Mouse (Mus musculus): ENCODE results near the gene Smim4.

The Smim4 gene

DNA sequence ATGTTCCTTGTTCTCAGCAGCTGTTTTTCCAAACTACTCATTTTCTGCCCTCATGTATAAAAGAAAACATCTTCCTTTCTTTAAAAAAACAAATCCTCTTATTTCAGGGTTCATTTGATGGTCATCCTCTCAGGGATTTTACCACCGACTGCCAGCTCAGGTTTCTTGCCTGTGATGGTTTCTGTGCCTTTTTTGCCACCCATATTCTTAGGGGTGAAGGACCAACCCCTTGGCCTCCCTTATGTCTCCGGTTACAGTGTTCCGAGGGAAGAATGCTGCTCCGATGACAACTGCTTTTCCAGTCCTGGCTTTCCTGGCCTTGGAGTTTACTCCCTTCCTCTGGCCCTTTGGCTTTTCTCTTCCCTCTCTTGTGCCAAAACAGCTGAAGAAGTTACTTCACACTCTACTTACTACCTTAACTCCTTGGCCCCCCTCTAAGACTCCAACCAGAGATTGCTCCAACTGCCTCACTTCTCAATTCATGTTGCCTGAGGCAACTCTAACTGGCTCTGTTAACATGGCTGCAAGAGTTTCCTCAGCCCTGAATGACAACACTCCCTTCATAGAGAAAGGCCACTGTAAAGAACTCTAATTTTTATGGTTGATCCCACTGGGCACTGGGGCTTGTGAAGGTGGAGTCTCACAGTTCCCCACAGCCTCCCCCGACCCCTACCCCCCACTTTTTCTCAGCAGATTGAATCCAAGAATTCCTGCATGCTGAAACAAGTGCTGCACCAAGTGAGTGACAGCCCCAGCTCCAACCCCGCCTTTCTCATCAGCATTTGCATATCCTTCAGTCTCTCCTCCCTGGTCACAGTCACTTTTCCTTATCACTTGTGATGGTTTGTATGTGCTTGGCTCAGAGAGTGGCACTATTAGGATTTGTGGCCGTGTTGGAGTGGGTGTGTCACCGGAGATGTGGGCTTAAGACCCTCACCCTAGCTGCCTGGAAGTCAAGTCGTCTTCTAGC, 3.4 kb downstream of the Smim4 start:
- DNase-seq (ENCODE audit: low spot score in 2 of 2), result no peak

DNA sequence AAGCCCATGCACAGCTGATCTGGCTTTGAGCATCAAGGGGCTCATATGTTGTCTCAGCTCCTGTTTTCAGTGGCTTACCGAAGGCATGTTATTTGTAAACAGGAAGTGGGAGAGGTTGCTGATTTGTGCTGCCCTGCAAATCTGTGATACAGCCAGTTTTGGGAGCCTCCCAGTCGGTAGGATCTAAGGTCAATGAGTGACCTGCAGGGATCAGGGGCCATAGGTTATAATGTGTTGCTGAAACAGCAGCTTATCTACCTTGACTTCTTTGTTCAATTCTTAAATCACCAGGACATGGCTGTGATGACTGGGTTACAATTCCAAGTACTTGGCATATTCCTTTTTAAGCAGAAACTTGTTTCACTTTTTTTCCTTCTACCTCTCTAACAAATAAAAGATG, 13.2 kb downstream of the Smim4 start:
- no peak for DNase-seq (ENCODE audit: low spot score in 2 of 2)

GRCm38 (mm10) chr14:31114011-31114410, 14.7 kb downstream of the Smim4 start:
- no peak for DNase-seq (ENCODE audit: low spot score in 2 of 2)

- DNase-seq (ENCODE audit: low spot score in 2 of 2), result no peak
These were observed 16.6 kb downstream of the Smim4 start for GRCm38 (mm10) chr14:31112187-31112586.

DNA sequence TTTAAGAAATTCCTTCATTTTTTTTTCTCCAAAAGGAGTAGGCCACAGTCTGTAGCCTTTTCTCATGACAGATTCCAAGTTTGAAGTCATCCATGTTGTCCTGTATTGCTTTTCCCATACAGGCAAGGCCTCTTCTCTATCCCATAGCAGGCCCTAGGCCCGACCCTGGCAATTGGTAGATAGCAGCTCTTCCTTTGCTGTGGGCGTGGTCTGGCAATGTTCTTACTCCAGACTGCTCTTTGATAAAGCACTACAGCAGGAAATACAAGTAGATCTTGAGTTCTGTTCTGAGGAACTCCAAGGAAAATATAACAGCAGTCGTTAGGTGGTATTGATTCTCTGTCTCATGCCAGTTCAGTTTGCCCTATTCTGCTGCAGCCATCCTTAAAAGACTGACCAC, 18.1 kb downstream of the Smim4 start:
- no peak for DNase-seq (ENCODE audit: low spot score in 2 of 2)

DNA sequence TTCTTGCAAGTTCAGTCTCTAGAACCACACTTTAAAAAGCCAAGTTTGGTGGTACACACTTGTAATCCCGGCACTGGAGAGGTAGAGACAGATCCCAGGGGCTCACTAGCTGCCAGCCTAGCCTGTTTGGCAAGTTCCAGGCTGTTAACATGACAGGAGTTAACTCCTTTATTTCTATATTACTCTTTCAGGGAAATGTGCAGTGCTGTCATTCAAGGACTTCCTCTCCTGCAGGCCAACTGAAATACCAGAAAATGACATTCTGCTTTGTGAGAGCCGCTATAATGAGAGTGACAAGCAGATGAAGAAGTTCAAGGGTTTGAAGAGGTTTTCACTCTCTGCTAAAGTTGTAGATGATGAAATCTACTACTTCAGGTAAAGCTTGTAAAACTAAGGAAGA, 23.6 kb downstream of the Smim4 start:
- DNase-seq (ENCODE audit: low spot score in 2 of 2), result no peak

DNA sequence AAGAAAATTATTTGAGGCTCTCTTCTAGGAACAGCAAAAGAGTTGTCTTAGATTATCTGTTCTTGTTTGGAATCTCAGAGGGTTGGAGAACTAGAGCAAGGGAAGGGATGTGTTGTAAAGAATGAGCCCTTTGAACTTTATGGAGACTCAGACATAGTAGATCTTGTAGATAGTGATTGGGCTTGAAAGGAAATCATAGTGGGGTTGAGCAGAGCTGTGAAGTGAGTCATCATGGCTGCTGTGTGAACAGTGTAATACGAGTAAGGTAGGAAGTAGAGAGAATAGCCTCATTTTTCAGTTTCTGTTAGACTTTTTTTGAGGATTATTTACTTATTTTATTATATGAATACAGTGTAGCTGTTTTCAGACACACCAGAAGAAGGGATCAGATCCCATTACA, 38.8 kb downstream of the Smim4 start:
- DNase-seq (ENCODE audit: low spot score in 2 of 2), result no peak

- no peak for DNase-seq (ENCODE audit: low spot score in 2 of 2)
These were observed 40.2 kb downstream of the Smim4 start for GRCm38 (mm10) chr14:31088515-31088914.

- no peak for DNase-seq (ENCODE audit: low spot score in 2 of 2)
These were observed 41.3 kb downstream of the Smim4 start for GRCm38 (mm10) chr14:31087433-31087832.

GRCm38 (mm10) chr14:31081147-31081546, 47.6 kb downstream of the Smim4 start:
- no peak for DNase-seq (ENCODE audit: low spot score in 2 of 2)

DNA sequence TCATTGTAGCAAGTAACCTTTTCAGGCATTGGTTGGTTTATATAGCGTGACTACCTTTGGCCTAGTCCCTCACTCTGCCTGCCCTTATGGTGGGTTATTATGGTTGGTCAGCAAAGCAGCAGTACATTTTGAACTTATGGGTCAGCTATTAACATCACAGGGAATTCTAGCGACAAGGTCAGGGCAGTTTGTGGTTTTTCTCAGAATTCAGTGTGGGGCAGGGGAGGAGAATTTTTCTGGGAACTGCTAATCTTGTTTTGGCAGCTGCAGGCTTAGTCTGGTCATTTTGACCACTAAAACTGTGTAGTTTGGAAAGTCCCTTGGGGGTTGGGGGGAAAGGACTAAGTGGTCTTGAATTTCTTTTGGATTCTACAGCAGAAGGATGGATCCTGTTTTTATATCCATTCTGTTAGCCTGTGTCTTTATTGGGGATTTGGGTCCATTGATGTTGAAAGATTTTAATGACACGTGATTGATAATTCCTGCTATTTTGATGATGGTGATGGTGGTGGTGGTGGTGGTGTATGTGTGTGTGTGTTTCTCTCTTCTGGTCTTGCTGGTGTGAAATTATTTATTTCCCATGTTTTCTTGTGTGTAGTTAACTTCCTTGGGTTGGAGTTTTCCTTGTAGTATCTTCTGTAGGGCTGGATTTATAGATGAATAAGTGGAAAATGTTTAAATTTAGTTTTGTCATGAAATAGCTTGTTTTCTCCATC, 49.3 kb downstream of the Smim4 start:
- no peak for DNase-seq (ENCODE audit: low spot score in 2 of 2)

DNA sequence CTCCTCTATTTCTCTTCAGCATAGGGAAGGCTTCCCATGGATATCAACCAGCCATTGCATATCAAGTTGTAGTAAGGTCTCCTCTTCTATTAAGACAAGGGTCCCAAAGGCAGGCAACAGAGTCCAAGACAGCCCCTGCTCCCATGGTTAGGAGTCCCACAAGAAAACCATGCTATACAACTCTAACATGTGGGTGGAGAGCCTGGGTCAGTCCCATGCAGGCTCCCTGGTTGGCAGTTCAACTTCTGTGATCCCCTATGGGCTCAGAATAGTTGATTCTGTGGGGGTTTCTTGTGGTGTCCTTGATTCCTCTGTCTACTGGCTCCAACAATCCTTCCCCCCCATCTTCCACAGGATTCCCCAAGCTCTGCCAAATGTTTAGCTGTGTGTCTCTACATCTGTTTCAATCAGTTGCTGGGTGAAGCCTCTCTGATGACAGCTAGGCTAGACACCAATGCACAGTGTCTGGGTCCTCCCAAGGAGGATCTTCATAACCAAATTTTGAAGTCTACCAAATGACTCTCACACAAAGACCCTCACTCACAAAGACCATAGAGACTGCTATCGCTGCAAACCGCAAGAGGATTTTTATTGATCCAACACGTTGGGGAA, 50.1 kb downstream of the Smim4 start:
- no peak for DNase-seq (ENCODE audit: low spot score in 2 of 2)

DNA sequence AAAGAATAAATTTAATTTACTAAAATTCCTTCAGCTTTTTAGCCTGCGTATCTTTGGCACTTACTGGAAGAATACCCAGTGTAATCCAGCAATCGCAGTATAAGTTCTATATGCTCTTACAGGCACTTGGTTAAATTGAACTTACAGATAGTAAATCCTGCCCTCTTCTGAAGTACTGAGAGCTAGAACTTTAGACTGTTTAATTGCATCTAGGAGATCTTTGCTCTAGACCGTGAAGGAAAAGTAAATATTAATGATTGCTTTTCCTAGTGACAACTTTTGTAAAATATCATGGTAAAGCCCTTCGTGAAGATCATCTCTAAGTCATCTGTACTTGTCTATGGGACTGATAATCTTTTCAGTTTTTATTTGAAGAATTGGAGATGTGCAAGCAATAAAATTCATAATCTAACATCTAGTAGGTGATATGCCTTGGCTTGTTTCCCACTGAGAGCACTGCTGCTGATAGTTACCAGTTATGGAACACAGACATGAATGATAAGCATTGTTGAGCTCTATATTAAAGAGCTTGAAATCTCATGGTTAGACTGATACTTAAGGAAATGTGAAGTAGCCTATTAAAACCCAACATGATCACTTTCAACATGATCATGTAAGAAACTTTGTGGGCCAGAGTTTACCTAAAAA, 59.5 kb downstream of the Smim4 start:
- DNase-seq (ENCODE audit: low spot score in 2 of 2), result no peak

DNA sequence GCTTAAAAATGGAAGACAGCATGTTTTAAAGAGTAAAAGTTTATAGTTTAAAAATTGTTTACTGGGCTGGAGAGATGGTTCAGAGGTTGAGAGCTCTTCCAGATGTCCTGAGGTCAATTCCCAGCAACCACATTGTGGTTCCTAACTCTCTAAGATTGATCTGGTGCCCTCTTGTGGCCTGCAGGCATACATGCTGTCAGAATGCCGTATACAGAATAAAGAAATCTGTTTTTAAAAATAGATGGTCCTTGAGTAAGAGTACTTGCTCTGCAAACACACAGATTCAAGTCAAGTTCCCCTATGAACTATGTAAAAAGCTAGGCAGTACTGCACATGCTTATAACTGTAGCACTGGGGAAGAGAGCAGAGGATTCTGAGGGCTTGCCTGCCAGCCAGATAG, 66.5 kb downstream of the Smim4 start:
- DNase-seq (ENCODE audit: low spot score in 2 of 2), result no peak

DNA sequence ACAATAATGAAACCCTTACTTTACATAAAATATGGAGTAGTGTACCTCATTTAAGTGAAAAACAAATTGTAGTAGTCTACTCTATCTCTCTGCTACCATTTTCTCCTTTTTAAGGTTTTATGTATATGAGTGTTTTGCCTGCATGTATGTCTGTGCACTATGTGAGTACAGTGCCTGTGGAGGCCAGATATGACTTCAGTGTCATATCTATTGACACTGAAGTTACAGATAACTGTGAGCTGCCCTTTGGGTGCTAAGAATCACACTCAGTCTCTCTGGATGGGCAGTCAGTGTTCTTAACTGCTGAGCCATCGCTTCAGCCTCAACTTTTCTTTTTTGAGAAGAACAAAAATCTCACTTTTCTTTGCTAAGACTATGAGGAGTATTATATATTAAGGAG, 82.9 kb downstream of the Smim4 start:
- DNase-seq (ENCODE audit: low spot score in 2 of 2), result no peak

DNA sequence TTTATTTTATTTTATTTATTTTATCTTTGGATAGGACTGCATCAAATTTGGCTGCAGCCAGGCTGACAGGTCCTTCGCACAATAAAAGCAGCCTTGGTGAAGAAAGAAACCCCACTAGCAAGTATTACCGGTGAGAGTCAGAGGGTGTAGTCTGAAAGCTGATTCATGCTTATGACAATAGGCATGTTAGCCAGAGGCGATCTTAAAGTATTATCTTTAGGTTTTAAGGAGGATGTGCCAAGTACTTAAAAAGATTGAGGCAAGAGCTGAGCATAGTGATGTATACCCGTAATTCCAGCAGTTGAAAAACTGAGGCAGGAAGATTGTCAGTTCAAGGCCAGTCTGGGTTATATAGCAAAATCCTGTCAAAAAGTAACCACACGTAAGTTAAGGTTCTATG, 83.5 kb downstream of the Smim4 start:
- no peak for DNase-seq (ENCODE audit: low spot score in 2 of 2)

Data from frontal cortex, postnatal 10 days (tissue).